In genomic region chr7:25433781-25434560, GRCm38 (mm10) we compare ENCODE assay signal across 14 mouse cellular contexts. TPM values are rescaled to one million over a fixed set of nuclear protein-coding genes. Genes with fewer than 3 reads are reported as not detected.
DNase-seq lines count a peak whose midpoint lies in the region; ATAC-seq and TF ChIP-seq lines count a peak whose summit lies in the region.
"Had no signal": no experiment of that assay in that cellular context is flagged by ENCODE, and none has a peak within 500 bp of the region (broad histone marks: within the 10 kb centered on the region; RNA-seq: fewer than 3 reads in every experiment).

No protein-coding gene starts in this region.

- H3K9ac ChIP-seq in liver, postnatal 0 days (replicated peaks), result no peak overlapping the region
- peak overlapping the region; percentile 38 for H3K9ac ChIP-seq in ES-Bruce4 (ENCODE audit: low read depth, poor library complexity, severe bottlenecking)
- H3K9ac ChIP-seq: liver, embryonic 14.5 days had no signal

- TF ChIP-seq CTCF in gastrocnemius, adult 2 months (IDR thresholded peaks at IDR 0.05), result no peak
- TF ChIP-seq CTCF in liver, postnatal 0 days (IDR thresholded peaks at IDR 0.05; ENCODE audit: low read depth), result no peak
- TF ChIP-seq CTCF in ES-Bruce4 (IDR thresholded peaks at IDR 0.05; ENCODE audit: low read depth, low read length), result no peak

- H3K27ac ChIP-seq in gastrocnemius, adult 2 months, result peak overlapping the region; percentile 84
- peak overlapping the region; percentile 82 for H3K27ac ChIP-seq in liver, postnatal 0 days (ENCODE audit: low read depth)
- peak overlapping the region; percentile 99 for H3K27ac ChIP-seq in ES-Bruce4 (ENCODE audit: insufficient read depth, low read length)
- 0 out of 2 replicates have a peak overlapping the region, but pooled peaks have one; percentile 34 for H3K27ac ChIP-seq in macrophage
- H3K27ac ChIP-seq: liver, embryonic 14.5 days had no signal

- H3K4me3 ChIP-seq in gastrocnemius, adult 2 months, result no peak overlapping the region
- H3K4me3 ChIP-seq in liver, postnatal 0 days (ENCODE audit: low read depth, low read length), result no peak overlapping the region
- no peak overlapping the region for H3K4me3 ChIP-seq in ES-Bruce4 (ENCODE audit: low read depth, low read length)
- H3K4me3 ChIP-seq in macrophage (ENCODE audit: inconsistent target), result no peak overlapping the region
- H3K4me3 ChIP-seq: erythroblast, embryonic 14.5 days had no signal

- no peak for TF ChIP-seq EP300 in liver, postnatal 0 days (IDR thresholded peaks at IDR 0.05; ENCODE audit: low read depth)
- no peak for TF ChIP-seq EP300 in ES-Bruce4 (IDR thresholded peaks at IDR 0.05; ENCODE audit: insufficient read depth, low read depth, low read length)

- no peaks in the 10 kb centered on the region for H3K36me3 ChIP-seq in liver, postnatal 0 days (replicated peaks; ENCODE audit: insufficient read depth, low read length)
- no peaks in the 10 kb centered on the region for H3K36me3 ChIP-seq in ES-Bruce4 (ENCODE audit: control insufficient read depth, insufficient read depth, low read length, poor library complexity, severe bottlenecking)
- no peaks in the 10 kb centered on the region for H3K36me3 ChIP-seq in macrophage (ENCODE audit: inconsistent target)

- no peak overlapping the region for H3K4me2 ChIP-seq in liver, postnatal 0 days (ENCODE audit: low read depth, low read length)

- no peaks in the 10 kb centered on the region for H3K79me2 ChIP-seq in macrophage (ENCODE audit: inconsistent target)

- peaks cover 44% of the 10 kb centered on the region for H3K4me1 ChIP-seq in liver, postnatal 0 days (ENCODE audit: insufficient read depth)
- H3K4me1 ChIP-seq in ES-Bruce4 (ENCODE audit: control insufficient read depth, insufficient read depth, low read length), result peaks cover 10% of the 10 kb centered on the region

- no peak for TF ChIP-seq POLR2A in ES-Bruce4 (IDR thresholded peaks at IDR 0.05; ENCODE audit: insufficient read depth, low read length)

- ATAC-seq in liver, postnatal 0 days, result no peak

- no peaks in the 10 kb centered on the region for H3K9me3 ChIP-seq in liver, postnatal 0 days (ENCODE audit: low read length)
- H3K9me3 ChIP-seq in ES-Bruce4 (replicated peaks; ENCODE audit: control insufficient read depth, insufficient read depth, low read length, poor library complexity, severe bottlenecking), result no peaks in the 10 kb centered on the region

- 78% methylated on average over 9 of the region's 9 CpGs for WGBS in liver, postnatal 0 days (ENCODE audit: insufficient replicate concordance)
- 80% methylated on average over 9 of the region's 9 CpGs for WGBS in macrophage (ENCODE audit: missing documents)

- intact Hi-C loops in gastrocnemius, adult 2 months (cut with DNase I), result no loop called here
- intact Hi-C loops in gastrocnemius, postnatal 36 days (cut with DNase I), result no loop called here

- DNase-seq in gastrocnemius, adult 2 months, result no peak
- DNase-seq in gastrocnemius, postnatal 36 days, result no peak
- no peak for DNase-seq in liver, postnatal 0 days
- no peak for DNase-seq in liver
- DNase-seq in cerebellum, adult 9-11 months, result no peak
- no peak for DNase-seq in urinary bladder, adult 18-20 months (ENCODE audit: low spot score in 2 of 2)
- DNase-seq: cerebellum, postnatal 36 days had no signal

- H3K27me3 ChIP-seq in liver, postnatal 0 days (ENCODE audit: insufficient read depth, low read length), result no peaks in the 10 kb centered on the region
- no peaks in the 10 kb centered on the region for H3K27me3 ChIP-seq in ES-Bruce4 (ENCODE audit: control insufficient read depth, insufficient read depth, low read length, poor library complexity, severe bottlenecking)

RNA-seq across cellular contexts. Expression of gene Cxcl17, which starts 21.3 kb away (rescaled TPM):
- total RNA-seq in gastrocnemius, adult 2 months (2021), result not detected
- not detected for total RNA-seq in gastrocnemius, postnatal 36 days (2021)
- not detected in 2 replicates for polyA plus RNA-seq in liver, postnatal 0 days (2015; fragmentation: Nextera tagmentation; extraction: Ambion mirVana)
- polyA plus RNA-seq in ES-Bruce4 (2011; ENCODE audit: insufficient read depth, insufficient read length, low read depth, missing spikeins) (not detected in 2 replicates), macrophage (2018) (not detected in 3 replicates)
- total RNA-seq in macrophage (2018; cell fraction: chromatin; rRNA removed), result not detected
- total RNA-seq in macrophage (2018; cell fraction: cytosol; rRNA removed), result not detected
- not detected for total RNA-seq in macrophage (2018; cell fraction: nucleus; rRNA removed)
- total RNA-seq: layer of hippocampus, adult 8-10 months; left cerebral cortex, postnatal 36 days; neutrophil, adult 5-6 weeks had no signal
- polyA plus RNA-seq: erythroblast, embryonic 14.5 days; liver, embryonic 14.5 days had no signal

RNA-seq across cellular contexts. Expression of gene Lipe, which starts 35.5 kb away (rescaled TPM):
- total RNA-seq in gastrocnemius, adult 2 months (2021), result 10 to 100 TPM; 13.4 to 17.9 TPM
- 10 to 100 TPM; 18.6 to 20.6 TPM for total RNA-seq in gastrocnemius, postnatal 36 days (2021)
- 5.2 and 5.5 TPM in 2 replicates for polyA plus RNA-seq in liver, postnatal 0 days (2015; fragmentation: Nextera tagmentation; extraction: Ambion mirVana)
- polyA plus RNA-seq in ES-Bruce4 (2011; ENCODE audit: insufficient read depth, insufficient read length, low read depth, missing spikeins) (18.0 and 18.9 TPM in 2 replicates), macrophage (2018) (7.5 to 17.2 TPM (median 9.2 TPM) in 3 replicates)
- total RNA-seq in macrophage (2018; cell fraction: chromatin; rRNA removed), result 10 to 100 TPM in 18 of 26 experiments, 1 to 10 TPM in 8; 1.6 to 42.5 (median 18.0) TPM
- 10 to 100 TPM in 22 of 26 experiments, 1 to 10 TPM in 4; 5.1 to 30.7 (median 14.5) TPM for total RNA-seq in macrophage (2018; cell fraction: cytosol; rRNA removed)
- 10 to 100 TPM in 21 of 26 experiments, 1 to 10 TPM in 5; 3.6 to 31.2 (median 17.1) TPM for total RNA-seq in macrophage (2018; cell fraction: nucleus; rRNA removed)

RNA-seq across cellular contexts. Expression of gene Ceacam1, which starts 43.4 kb away (rescaled TPM):
- total RNA-seq in gastrocnemius, adult 2 months (2021), result 1 to 10 TPM; 4.0 to 6.2 TPM
- total RNA-seq in gastrocnemius, postnatal 36 days (2021), result 1 to 10 TPM; 3.0 to 6.1 TPM
- polyA plus RNA-seq in liver, postnatal 0 days (2015; fragmentation: Nextera tagmentation; extraction: Ambion mirVana), result 24.3 and 27.3 TPM in 2 replicates
- 1.1 and 1.5 TPM in 2 replicates for polyA plus RNA-seq in ES-Bruce4 (2011; ENCODE audit: insufficient read depth, insufficient read length, low read depth, missing spikeins)
- total RNA-seq in macrophage (2018; cell fraction: chromatin; rRNA removed), result 10 to 100 TPM in 2 of 26 experiments, 1 to 10 TPM in 22, under 1 TPM in 2; 0.74 to 13.9 (median 4.4) TPM
- total RNA-seq in macrophage (2018; cell fraction: cytosol; rRNA removed), result 10 to 100 TPM in 11 of 26 experiments, 1 to 10 TPM in 15; 6.4 to 13.0 (median 9.7) TPM
- 10 to 100 TPM in 7 of 26 experiments, 1 to 10 TPM in 19; 2.0 to 19.3 (median 7.4) TPM for total RNA-seq in macrophage (2018; cell fraction: nucleus; rRNA removed)
- 5.5 to 15.5 TPM (median 10.5 TPM) in 3 replicates for polyA plus RNA-seq in macrophage (2018)

Comparison
In these comparisons a context has a peak if more than half of its experiments do, and no peak if none do; other contexts are left out.
1. H3K27ac ChIP-seq: peak in every context shown above with its lines; median percentile 99 in ES-Bruce4; 84 in gastrocnemius, adult 2 months; 82 in liver, postnatal 0 days; 34 in macrophage.